Mouse (Mus musculus) intestine, postnatal 0 days (tissue): ENCODE data around the gene Ikzf3. TPM values are rescaled to one million over a fixed set of nuclear protein-coding genes. Genes with fewer than 3 reads are reported as not detected.

Experiments
- ATAC-seq: fragments of 200-750 bp; cut with Nextera tagmentation; 2 replicates; pipeline ENCODE4 v1.8.0; 2017; ENCODE audit warnings: mild to moderate bottlenecking, moderate TSS enrichment, moderate library complexity
- H3K27ac ChIP-seq: fragments of 300-500 bp; sonication (generic); 2 replicates; pipeline ENCODE4 v1.5.1; 2014; ENCODE audit warnings: mild to moderate bottlenecking, low read depth, low read length, moderate library complexity
- H3K27me3 ChIP-seq: fragments of 300-500 bp; sonication (generic); replicated peaks from 2 replicates; pipeline ENCODE4 v1.6.1; 2014; ENCODE audit warnings: low read length, mixed read lengths; ENCODE audit not compliant: control insufficient read depth, insufficient read depth
- H3K36me3 ChIP-seq: fragments of 300-500 bp; sonication (generic); 2 replicates; pipeline ENCODE4 v1.6.1; 2014; ENCODE audit warnings: mild to moderate bottlenecking, moderate library complexity; ENCODE audit not compliant: control insufficient read depth, insufficient read depth
- H3K4me1 ChIP-seq: fragments of 300-500 bp; sonication (generic); replicated peaks from 2 replicates; pipeline ENCODE4 v1.6.1; 2014; ENCODE audit warnings: antibody characterized with exemption, low read length, mixed read lengths; ENCODE audit not compliant: control insufficient read depth, insufficient read depth
- H3K4me2 ChIP-seq: fragments of 300-500 bp; sonication (generic); replicated peaks from 2 replicates; pipeline ENCODE4 v1.6.1; 2014; ENCODE audit warnings: low read depth, mild to moderate bottlenecking, moderate library complexity
- H3K4me3 ChIP-seq: fragments of 300-500 bp; sonication (generic); 2 replicates; pipeline ENCODE4 v1.5.1; 2014; ENCODE audit warnings: low read depth, low read length
- H3K9ac ChIP-seq: fragments of 300-500 bp; sonication (generic); 2 replicates; pipeline ENCODE4 v1.6.1; 2014; ENCODE audit warnings: mild to moderate bottlenecking, low read depth, low read length
- H3K9me3 ChIP-seq: fragments of 300-500 bp; sonication (generic); 2 replicates; pipeline ENCODE4 v1.6.1; 2016; ENCODE audit warnings: mixed run types; ENCODE audit not compliant: control insufficient read depth
- CTCF ChIP-seq: sonication (generic); IDR thresholded peaks from 2 replicates; pipeline ENCODE4 v1.5.1; 2016; ENCODE audit warnings: low read depth, mild to moderate bottlenecking, control low read depth, antibody characterized with exemption, moderate library complexity
- WGBS: fragments of 180-500 bp; shearing (Covaris S2); extraction: QIAGEN DNeasy Blood & Tissue Kit; methylation state at CpG from one replicate; pipeline ENCODE4 v1.1.7; 2014; 5-methylcytosine and 5-hydroxymethylcytosine counted together
- polyA plus RNA-seq: library from polyadenylated mRNA; unstranded; fragments of >200 nt; fragmentation: Nextera tagmentation; extraction: Ambion mirVana; gene quantifications from 2 replicates; pipeline ENCODE4 v1.2.1, GENCODE M21; 2015

The Ikzf3 gene
- polyA plus RNA-seq, 1 experiment from 2014 or later, result 0.20 TPM

- H3K9ac ChIP-seq, result no peak overlapping the region
- no peak overlapping the region for H3K4me3 ChIP-seq
- no peak overlapping the region for H3K27ac ChIP-seq
- WGBS, result 49% methylated on average over 12 of the region's 12 CpGs
- no peak overlapping the region for H3K4me2 ChIP-seq
- ATAC-seq, result no peak
- no peaks in the 10 kb centered on the region; the same call in 1 of the 2 replicates for H3K4me1 ChIP-seq
- peaks cover 72% of the 10 kb centered on the region for H3K27me3 ChIP-seq
- TF ChIP-seq CTCF, result no peak
- H3K9me3 ChIP-seq, result no peaks in the 10 kb centered on the region
- no peaks in the 10 kb centered on the region for H3K36me3 ChIP-seq
Observed at GRCm38 (mm10) chr11:98546529-98547307, 887 bp upstream of the Ikzf3 start.

GRCm38 (mm10) chr11:98544890-98545677 is 747 bp downstream of the Ikzf3 start:
- no peaks in the 10 kb centered on the region for H3K9me3 ChIP-seq
- no peak for ATAC-seq
- H3K4me2 ChIP-seq, result peak overlapping the region; percentile 78
- no peaks in the 10 kb centered on the region for H3K36me3 ChIP-seq
- H3K9ac ChIP-seq, result peak overlapping the region; percentile 40; the same call in 1 of the 2 replicates
- no peak for TF ChIP-seq CTCF
- 6% methylated on average over 16 of the region's 16 CpGs for WGBS
- no peaks in the 10 kb centered on the region; the same call in 1 of the 2 replicates for H3K4me1 ChIP-seq
- no peak overlapping the region for H3K27ac ChIP-seq
- peaks cover 70% of the 10 kb centered on the region for H3K27me3 ChIP-seq
- H3K4me3 ChIP-seq, result peak overlapping the region; percentile 45

GRCm38 (mm10) chr11:98543414-98543813 is 2.4 kb downstream of the Ikzf3 start:
- no peak overlapping the region for H3K4me2 ChIP-seq
- H3K9me3 ChIP-seq, result no peaks in the 10 kb centered on the region
- H3K27ac ChIP-seq, result no peak overlapping the region
- peaks cover 64% of the 10 kb centered on the region for H3K27me3 ChIP-seq
- no peaks in the 10 kb centered on the region; the same call in 1 of the 2 replicates for H3K4me1 ChIP-seq
- no peak for ATAC-seq
- 92% methylated on average over 1 of the region's 1 CpGs for WGBS
- no peaks in the 10 kb centered on the region for H3K36me3 ChIP-seq
- H3K4me3 ChIP-seq, result no peak overlapping the region
- H3K9ac ChIP-seq, result no peak overlapping the region
- no peak for TF ChIP-seq CTCF

DNA sequence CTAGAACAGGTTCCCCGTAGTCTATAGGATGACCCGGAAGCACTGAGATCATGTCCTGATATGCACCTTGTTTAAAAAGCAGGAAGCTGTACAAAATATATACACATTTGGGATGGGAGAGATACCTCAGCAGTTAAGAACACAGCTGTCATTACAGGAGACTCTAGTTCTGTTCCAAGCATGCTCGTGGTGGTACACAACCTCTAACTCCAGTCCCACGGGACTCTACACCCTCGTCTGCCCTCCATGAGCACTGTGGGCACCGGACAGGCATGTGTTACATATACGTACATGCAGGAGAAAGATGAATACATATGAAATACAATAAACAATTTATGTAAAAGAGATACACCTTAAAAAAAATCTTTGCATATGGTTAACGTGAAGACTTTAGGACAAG is 3.3 kb downstream of the Ikzf3 start:
- Histone ChIP-seq H3K4me1 (no peaks in the 10 kb centered on the region; the same call in 1 of the 2 replicates), H3K27ac (no peak overlapping the region), H3K9ac (no peak overlapping the region), H3K27me3 (peaks cover 56% of the 10 kb centered on the region), H3K36me3 (no peaks in the 10 kb centered on the region), H3K4me2 (no peak overlapping the region), H3K4me3 (no peak overlapping the region), H3K9me3 (no peaks in the 10 kb centered on the region)
- TF ChIP-seq CTCF, result no peak
- no peak for ATAC-seq
- WGBS, result 68% methylated on average over 8 of the region's 8 CpGs

DNA sequence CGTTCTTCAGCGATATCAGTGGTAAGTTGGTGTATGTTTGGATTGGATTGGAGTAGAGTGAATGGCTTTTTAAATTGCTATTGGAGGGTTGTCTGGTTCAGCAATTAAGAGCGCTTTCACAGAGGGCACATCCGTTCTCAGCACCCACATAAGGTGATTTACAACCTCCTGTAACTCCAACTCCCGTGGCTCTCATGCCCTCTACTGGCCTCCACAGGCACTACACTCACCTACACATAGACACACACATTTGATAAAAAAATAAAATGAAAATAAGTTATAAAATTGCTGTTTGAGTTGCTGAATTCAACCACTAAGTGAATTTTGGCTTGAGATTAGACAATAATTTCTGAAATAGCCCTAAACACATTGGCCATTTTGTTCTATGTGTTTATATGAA is 5.5 kb downstream of the Ikzf3 start:
- WGBS, result 87% methylated on average over 5 of the region's 5 CpGs
- Histone ChIP-seq H3K4me1 (no peaks in the 10 kb centered on the region; the same call in 1 of the 2 replicates), H3K27ac (no peak overlapping the region), H3K4me2 (no peak overlapping the region), H3K36me3 (no peaks in the 10 kb centered on the region), H3K9me3 (no peaks in the 10 kb centered on the region), H3K9ac (no peak overlapping the region), H3K27me3 (peaks cover 34% of the 10 kb centered on the region), H3K4me3 (no peak overlapping the region)
- TF ChIP-seq CTCF, result peak; percentile 44
- no peak for ATAC-seq

DNA sequence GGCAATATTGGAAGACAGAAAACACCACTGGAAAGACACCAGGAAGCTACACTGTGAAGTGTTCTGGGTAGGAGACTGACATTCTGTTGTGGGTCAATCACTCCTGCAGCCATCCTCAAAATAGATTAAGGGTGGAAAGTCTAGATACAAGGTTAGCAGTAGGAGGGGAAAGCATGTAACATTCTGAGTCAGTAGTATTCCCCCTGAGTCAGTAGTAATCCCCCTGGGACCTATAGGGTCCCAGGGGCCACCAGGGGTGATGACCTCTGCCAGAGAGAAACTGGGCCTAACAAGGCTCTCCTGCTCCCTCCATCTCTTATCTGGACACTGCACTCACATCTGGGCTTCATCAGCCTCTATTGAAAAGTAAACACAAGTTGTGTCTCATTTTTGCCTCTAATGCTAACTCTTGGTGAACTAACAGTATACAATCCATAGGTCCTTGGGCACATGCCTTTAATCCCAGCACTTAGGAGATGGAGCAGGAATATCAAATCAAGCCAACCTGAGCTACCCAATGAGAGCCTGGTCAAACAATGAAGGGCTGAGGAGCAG is 8.3 kb downstream of the Ikzf3 start:
- Histone ChIP-seq H3K4me1 (no peaks in the 10 kb centered on the region), H3K36me3 (no peaks in the 10 kb centered on the region), H3K27ac (no peak overlapping the region), H3K27me3 (peaks cover 13% of the 10 kb centered on the region; the same call in 1 of the 2 replicates), H3K4me3 (no peak overlapping the region), H3K9me3 (no peaks in the 10 kb centered on the region), H3K4me2 (no peak overlapping the region), H3K9ac (no peak overlapping the region)
- no peak for ATAC-seq
- TF ChIP-seq CTCF, result no peak
